Mouse (Mus musculus): ENCODE data around the gene Map3k14.

Map3k14 gene

DNA sequence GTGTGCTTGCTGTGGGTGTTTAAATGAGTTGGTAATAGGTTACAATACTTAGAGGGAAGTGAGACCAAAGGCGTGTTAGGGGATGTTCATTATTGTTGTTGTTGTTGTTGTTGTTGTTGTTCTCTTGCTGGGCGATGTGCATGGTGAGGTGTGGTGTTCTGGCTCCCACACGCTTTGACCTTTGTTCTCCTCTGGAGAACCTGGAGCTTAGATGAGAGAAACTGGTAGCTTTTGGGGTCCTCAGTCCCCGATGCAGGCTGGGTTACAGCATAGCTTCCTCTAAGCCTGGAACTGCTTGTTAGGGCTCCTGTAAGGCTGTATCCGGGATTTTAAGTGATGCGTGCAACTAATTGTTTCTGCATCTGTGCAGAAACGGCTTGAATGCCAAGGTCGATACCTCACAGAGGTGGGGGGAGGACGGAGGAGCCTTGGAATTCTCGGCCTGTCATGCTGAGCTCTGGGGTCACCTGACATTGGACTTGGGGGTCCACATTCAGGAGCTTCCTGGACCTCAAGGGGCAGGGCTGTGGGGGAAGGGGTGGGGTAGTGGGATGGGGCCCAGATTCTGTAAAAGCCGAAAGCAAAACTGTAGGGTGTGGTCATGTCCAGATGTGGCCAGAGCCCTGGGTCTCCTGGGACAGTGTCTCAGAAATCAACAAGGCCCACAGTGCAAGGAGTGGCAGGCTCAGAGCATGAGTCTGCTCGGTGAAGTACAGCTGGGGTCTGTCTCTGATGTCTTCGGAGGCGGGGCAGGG lies 91.4 kb downstream of the Map3k14 start:
- no peak for DNase-seq (ENCODE audit: low read depth, low spot score)

DNA sequence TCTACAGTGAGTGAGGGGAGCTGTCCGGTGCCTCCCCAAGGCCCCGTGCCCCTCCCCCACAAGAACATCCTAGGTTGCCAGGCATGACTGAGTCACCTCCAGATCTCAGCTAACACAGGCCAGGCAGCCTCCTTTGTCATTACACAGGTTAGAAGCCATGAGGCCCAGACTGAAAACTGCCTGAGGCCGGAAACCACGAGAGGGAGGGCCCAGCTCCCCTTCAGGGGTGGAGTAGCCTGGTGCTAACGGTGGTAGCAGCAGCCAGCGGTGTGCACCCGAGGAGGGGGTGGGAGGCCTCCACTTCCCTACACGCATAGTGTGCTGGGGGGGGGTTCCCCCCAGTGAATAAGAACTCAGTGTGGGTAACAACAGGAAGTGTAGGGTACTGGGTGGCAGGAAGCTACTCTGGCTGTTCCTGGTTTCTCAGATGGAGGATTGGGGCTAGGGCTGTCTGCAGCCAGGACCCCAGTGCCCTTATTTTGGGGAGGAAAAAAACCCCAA lies 92.3 kb downstream of the Map3k14 start:
- peak; percentile 68 for DNase-seq (ENCODE audit: low read depth, low spot score)

- DNase-seq (ENCODE audit: low read depth, low spot score), result no peak
Measured at GRCm38 (mm10) chr11:103174411-103174832, 92.8 kb downstream of the Map3k14 start.

DNA sequence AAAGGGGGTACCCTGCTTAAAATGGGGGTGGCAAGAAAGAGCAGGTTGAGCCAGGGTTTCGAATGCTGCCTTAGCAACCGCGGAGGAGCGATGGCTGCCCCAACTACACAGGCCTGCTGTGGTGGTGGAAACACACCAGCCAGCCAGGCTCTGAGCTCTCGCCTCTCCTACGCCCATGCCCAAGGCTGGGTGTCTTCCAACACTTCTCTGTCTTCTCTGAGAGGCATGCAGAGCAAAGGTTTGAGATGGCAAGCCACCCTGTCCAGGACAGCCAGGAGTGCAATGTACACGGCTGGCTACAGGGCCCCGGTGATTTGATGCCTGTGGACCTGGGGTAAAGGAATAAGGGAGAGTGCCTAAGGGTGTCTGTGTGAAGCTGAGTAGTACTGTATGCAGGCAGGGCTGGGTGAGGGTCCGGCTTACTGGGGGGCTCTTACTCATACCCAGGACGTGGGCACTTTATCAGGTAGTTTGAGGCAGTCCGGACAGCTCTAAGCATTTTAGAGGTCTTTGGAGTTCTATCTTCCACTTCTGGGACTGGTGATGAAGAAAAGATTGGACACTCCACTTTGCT lies 93.4 kb downstream of the Map3k14 start:
- DNase-seq (ENCODE audit: low read depth, low spot score), result no peak

DNA sequence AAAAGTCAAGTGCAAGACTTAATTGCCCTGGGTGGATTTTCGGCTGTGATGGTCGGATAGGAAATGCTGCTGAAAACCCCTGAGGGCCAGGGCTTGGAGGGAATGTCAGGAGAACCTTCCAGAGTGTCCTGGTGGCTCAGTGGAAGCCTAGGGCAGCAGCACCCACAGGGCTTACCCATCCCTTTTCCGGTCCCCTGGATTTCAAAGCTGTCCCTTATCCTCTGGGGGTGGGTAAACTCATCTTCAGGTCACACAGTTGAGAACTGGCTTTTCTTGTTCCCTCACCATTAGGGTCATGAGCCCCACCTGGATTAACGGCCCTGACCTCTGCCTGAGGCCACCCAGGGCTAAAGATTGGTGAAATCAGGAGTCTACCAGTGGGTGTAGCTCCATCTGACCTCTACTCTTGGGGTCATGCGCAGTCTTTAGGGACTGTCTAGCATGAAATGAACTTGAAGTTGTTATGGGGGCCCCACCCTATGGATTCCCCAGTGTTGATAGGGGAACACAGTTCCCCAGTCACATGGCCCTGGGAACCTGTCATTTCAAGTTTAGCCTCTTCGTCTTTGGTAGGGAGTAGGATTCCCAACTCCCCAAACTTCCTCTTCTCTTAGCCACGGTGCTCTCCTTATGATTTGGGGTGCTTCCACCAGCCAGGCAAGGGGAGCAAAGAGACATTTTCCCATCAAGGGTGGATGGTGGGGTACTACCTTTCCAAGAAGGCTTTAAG lies 94.1 kb downstream of the Map3k14 start:
- no peak for DNase-seq (ENCODE audit: low read depth, low spot score)

GRCm38 (mm10) chr11:103172392-103173040 lies 94.8 kb downstream of the Map3k14 start:
- DNase-seq (ENCODE audit: low read depth, low spot score), result no peak

DNA sequence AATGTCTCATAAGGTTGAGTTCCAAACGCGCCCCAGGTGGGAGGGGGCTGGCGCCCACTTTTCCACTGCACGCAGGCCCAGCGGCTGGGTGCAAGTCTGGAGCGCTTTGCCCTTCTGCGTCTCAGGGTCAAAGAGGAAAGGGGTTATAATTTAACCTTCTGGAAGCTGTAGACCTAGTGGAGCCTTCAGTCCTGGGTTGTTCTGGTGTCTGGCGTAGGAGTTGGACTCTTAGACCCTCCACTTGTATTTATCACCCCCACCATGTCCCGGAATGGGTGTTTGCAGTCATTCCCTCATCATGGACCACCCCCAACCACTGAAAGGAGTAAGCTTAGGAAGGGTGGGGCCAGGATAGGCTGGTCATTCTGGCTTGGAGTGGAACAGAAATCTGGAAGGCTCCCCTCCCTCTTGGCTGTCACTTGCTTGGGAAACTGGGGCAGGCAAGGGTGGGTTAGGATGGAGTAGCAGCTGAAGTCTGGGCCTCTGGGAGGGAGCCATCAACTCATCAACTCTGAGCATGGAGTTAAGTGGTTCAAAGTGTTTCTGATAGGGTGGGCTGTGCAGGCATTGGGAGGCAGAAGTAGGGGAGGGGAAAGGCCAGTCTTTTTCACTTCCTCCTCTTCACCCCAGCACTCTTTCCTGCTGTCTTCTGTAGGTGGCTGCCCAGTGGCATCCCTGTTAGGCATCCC lies 95.4 kb downstream of the Map3k14 start:
- no peak for DNase-seq (ENCODE audit: low read depth, low spot score)

- DNase-seq (ENCODE audit: low read depth, low spot score), result peak; percentile 64
Measured at GRCm38 (mm10) chr11:103171286-103171620, 96.0 kb downstream of the Map3k14 start.

DNA sequence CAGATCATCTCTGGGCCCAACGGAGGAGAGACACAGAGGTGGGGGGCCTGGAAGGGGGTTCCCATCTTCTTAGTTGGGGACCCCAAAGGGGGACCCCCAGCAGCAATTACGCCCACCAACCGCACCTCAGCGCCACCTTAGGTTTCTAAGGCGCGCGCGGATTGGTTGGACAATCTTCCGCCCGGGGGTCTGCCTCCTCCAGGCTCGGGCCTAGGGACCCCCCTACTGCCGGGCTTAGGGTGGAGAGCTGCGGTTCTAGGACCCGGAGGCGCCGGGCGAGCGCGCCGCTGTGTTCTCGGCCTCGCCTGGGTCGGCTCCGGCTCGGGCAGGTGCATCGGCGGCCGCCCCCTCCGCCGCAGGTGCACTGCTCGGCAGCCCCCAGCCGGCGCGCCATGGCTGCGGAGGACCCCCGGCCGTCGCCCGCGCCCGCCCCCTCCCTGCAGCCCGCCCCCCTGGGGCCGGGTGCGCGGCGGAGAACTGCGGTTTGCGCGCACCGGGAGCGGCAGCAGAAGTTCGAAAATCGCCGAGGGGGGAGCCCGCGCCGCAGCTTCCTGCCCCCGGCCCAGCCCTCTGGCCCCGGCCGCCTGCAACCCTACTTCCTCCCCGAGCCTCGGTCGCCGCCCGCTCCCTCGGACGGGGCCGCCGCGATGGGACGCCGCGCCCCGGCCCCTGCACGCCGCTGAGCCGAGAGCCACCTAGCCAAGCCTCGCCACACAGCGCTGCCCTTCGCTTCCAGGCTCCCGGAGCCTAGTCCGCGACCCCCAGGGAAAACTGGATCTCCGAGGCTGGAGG lies 96.6 kb downstream of the Map3k14 start, which contains the start of gene Fmnl1:
Gene Fmnl1 (plus strand): TSS at position 614 of the 792 bp plus-strand sequence.
- DNase-seq (ENCODE audit: low read depth, low spot score), result no peak

DNA sequence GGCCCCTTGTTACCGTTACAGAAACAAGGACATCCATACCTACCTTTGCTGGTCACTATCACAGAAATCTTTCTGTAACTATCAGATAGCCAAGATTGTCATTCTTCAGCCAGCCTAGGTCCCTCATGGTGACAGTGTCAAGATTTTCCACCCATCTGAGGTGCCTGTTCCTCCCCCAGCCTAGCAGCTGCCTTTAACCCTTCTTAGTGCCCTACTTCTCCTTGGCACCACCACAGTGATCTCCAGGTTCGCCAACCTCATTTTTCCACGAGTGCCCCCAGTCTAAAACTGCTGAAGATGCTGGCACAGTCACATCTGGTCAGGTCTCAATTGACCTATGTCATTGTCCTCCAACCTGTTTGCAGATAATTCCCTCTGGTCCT lies 97.2 kb downstream of the Map3k14 start:
- no peak for DNase-seq (ENCODE audit: low read depth, low spot score)

All from R1 (cell line).